Mouse (Mus musculus) adipocyte (in vitro differentiated cells): Measurements from ENCODE around the gene Ccdc102a.

ENCODE experiments used
- DNase-seq: peaks from one replicate; pipeline ENCODE4 v3.0.0-alpha.2; 2016; ENCODE audit warnings: low spot score

The Ccdc102a gene

GRCm38 (mm10) chr8:94917851-94918495 lies at the start of gene Ccdc102a:
Gene Ccdc102a, minus strand, starts transcription at chr8:94918098.
- peak; percentile 46 for DNase-seq

- DNase-seq: no peak
Measured at GRCm38 (mm10) chr8:94967554-94967953, 49.7 kb upstream of the Ccdc102a start.

DNA sequence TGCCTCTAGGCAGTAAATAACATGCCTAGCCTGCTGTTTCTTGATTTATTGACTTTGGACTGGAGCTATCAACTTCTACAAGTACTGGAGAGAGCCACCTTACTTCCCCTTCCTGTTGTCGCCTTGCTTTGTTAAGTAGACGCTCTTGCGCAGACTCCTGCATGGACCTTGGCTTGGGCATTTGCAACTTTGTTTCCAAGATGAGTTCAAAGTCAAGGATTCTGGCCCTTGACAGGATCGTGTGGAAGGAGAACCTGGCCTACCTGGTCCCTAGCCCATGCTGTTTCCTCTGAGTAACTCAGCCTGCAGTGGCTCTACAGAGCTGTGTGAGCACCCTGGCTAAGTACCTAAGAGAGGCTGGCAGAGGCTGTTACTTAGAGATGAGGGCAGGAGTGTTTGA lies 49.2 kb upstream of the Ccdc102a start:
- no peak for DNase-seq

- DNase-seq: peak; percentile 18
Measured at GRCm38 (mm10) chr8:94966578-94966977, 48.7 kb upstream of the Ccdc102a start.

DNA sequence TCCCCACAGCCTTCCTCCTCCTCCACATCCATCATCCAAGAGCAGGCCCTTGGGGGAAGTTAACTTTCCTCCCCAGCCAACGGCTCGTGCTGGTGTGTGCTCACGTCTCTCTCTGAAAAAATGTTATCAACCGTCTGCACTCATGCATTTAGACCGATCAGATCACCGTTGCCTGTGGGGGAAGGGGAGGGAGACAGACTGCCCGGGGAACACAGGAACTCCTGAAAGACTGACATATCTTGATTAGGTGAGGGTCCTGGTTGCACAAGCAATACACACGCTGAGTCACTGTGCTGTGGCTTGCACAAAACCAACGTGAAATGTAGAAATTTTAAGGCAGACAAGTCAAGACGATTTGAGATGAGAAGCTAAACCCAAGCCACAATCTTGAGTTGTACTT lies 46.9 kb upstream of the Ccdc102a start:
- no peak for DNase-seq

- no peak for DNase-seq
Measured at GRCm38 (mm10) chr8:94962201-94962600, 44.3 kb upstream of the Ccdc102a start.

DNA sequence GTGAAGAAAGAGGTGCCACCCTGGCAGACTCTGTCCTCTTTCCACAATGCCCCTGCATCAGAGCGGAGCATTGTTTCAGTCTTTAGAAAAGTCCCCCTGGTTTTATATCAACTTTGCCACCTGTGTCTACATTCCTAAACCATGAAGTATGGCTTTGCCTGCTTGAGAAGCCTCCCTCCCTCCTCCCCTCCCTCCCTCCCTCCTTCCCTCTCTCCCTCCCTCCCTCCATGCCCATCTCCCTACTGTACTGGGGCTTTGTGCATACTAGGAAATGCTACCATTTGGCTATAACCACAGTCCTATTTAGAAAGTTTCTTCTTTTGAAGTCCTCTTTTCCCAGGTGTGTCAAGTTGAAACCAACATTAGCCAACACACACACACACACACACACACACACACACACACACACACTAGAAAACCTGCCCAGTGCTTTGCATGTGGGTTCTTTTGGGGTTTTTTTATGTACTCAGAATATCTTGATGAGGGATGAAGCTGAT lies 38.2 kb upstream of the Ccdc102a start:
- DNase-seq: no peak

DNA sequence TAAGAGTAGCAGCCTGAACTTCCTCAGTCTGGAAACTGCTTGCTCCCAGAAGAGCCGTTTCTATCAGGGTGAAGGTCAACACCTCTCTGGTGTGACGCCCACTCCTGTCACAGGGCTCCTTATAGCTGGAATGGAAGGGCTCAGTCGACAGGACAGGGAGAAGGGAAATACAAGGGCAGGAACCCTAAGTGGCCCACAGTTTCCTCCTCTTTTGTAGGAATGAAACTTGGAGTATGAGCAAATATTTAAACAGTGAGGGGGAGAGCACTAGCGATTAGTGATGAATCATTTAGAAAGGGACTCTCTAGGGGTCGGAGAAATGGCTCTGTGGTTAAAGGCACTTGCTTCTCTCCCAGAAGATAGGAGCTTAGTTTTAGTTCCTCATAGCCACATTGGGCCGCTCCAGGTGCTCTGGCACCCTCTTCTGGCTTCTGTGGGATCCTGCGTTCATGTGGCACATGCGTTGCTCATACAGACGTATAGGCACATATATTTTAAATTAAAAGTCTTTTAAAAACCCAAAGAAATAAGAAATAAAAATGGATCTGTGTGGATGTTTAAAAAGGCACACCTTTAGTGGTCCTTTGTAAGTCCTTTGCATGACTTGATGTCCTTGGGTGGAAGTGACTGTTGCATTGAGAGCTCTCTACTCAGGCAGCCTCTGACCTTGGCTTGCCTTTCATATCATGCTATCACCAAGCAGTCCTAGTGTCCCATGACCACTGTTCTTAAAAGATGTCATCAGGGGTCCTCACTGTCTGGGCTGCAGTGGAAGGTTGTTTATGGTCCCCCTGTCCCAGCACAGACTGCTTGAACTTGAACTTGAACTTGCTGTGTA lies 37.2 kb upstream of the Ccdc102a start:
- no peak for DNase-seq

DNA sequence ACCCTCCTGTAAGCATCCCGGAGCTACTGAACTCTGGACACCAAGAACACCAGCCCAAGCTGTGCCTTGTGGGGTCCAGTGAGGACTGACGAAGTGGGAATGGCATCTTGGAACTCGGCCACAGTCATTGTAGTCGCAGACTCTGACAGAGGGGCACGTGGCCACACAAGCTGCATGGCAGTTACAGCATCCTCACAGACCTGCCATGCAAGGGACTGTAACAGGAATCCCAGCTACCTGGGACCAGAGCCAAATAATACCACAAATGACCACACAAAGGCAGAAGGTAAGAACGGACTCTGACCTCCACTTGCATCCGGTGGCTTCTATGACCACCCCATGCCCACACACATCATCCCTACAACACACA lies 36.5 kb upstream of the Ccdc102a start:
- DNase-seq: no peak

DNA sequence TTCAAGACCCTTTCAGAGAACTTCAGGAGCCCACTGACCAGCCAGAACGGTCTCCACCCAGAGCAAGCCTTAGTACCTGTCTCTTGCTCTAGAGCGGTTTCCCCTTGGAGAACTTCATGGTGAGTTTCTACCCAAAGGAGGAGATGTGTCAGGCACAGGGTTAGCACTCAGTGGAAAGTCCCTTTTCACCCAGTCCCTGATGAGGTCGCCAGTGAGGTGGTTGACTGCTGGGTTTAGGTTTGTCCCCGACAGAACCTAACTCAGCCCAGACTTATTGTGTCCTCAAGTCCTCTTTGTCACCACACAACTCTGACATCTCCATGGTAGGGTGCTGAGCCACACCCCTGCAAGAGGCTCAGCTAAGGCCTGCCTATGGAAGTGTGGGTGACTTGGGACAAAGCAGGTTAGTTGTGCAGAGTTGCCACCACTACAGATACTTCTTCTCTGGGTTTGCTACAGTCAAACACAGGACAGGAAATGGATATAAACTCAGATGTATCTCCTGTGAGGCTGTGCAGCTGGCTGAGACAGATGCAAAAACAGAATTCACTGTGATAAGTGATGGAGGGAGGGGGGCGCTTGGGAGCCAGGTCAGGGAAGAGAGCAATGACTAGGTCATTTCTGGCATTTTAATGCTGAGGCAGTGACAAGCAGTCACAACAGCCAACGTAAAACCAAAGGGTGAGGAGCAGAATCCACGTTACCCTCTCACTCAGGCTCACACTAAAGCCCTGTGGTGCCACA lies 35.9 kb upstream of the Ccdc102a start:
- no peak for DNase-seq

DNA sequence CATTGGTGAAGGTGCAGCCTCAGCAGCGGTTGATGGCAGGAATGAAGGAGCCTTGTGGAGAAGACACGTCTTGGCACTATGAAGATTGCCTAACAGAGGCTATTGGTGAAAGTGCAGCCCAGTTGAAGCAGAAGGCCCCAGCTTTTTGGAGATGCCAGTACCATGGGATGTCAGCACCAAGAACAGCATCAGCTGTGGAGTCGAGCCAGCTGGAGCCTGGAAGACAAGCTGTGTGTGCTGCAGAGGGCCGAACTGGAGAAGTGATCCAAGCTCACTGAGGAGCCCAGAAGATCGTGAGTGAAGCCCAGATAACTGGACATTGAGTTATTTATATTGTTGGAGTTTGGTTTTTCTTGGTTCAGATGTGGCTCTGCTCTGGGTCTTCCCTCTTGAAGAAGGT lies 34.2 kb upstream of the Ccdc102a start:
- DNase-seq: peak; percentile 71

DNA sequence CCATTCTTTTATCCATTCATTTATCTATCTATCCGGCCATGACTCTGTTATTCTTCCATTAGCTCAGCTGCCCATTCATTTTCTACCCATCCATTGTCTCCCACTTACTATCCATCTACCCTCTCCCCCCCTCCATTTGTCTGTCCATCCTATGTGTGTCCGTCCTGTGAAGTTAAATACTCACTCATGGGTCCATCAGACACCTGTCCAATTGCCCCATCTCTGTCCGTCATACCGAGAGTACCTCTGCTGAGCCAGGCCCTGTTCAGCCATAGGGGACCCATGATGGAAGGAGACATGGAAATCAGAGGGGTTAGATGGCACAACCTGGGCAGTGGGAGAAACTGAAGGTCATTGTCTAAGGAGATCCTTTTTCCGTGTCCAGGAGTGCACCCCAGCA lies 32.6 kb upstream of the Ccdc102a start:
- DNase-seq: no peak

DNA sequence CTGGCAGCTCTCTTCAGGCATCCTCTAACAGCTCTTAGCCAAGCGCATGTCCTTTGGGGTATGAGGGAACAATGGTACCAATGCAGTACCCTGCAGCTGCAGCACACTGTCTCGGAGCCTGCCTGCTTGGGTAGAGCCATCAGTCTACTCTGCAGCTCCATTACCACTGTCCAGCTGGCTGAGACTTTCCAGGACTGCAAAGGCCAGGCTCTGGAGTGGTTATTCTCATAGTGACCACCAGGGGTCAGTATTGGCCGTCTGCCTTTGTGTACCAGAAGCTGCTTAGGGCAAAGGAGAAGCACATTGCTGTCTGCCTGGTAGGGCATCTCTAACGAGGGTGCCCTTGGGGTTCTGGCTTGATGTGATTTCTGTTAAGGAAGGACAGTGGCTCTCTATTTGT lies 32.1 kb upstream of the Ccdc102a start:
- peak; percentile 87 for DNase-seq

DNA sequence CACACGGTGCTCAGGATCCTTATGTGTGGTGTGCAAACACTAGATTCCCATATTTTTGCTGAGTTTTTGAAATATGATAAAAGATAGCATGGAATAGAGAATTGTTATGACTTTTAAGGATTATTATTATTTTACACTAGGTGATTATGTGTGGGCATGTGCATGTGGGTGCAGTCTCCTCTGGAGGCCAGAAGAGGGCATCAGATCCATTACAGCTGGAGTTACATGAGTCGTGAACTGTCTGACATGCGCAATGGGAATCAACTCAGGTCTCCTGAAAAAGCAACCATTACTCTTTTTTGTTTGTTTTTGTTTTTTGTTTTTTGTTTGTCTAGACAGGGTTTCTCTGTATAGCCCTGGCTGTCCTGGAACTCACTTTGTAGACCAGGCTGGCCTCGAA lies 31.1 kb upstream of the Ccdc102a start:
- no peak for DNase-seq

DNA sequence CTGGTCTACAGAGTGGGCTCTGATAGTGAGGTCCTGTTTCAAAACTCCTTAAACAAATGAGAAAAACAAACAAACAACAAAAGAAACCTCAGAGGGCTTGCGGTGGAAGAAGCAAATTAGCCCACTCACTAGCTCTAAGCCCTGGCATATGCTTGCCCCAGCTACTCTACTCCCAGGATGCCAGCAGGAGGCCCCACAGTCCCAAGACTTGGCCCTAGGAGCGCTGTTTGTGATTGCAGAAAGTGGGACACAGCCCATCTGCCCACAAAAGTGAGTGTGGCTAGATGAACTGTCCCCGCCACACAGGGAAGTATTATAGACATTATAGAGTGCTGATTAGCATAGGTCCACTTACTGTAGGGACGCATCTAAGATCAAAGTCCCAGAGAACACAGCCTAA lies 30.5 kb upstream of the Ccdc102a start:
- no peak for DNase-seq

- no peak for DNase-seq
Measured at GRCm38 (mm10) chr8:94945185-94945584, 27.3 kb upstream of the Ccdc102a start.

GRCm38 (mm10) chr8:94942566-94942965 lies 24.7 kb upstream of the Ccdc102a start:
- DNase-seq: peak; percentile 39

GRCm38 (mm10) chr8:94935172-94935571 lies 17.3 kb upstream of the Ccdc102a start:
- DNase-seq: no peak

GRCm38 (mm10) chr8:94933918-94934317 lies 16.0 kb upstream of the Ccdc102a start:
- DNase-seq: no peak

DNA sequence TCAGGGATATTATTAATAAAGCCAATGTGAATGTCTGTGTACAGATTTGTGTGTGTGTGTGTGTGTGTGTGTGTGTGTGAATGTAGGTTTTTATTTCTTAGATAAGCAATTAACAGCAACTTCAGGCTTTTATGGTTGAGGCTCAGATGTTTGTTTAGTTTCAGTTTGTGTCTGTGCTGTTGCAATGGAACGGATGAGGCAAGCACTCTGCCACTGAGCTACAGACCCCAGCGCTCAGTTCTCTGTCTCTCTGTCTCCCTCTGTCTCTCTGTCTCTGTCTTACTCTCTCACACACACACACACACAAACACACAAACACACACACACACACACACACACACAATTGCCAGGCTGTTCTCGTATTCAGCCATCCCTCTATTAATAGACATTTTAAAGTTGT lies 10.3 kb upstream of the Ccdc102a start:
- DNase-seq: no peak

- no peak for DNase-seq
Measured at GRCm38 (mm10) chr8:94923405-94923804, 5.5 kb upstream of the Ccdc102a start, which contains the start of gene Adgrg5. Gene Adgrg5, plus strand, starts transcription at chr8:94923694.

GRCm38 (mm10) chr8:94922602-94923001 lies 4.7 kb upstream of the Ccdc102a start:
- no peak for DNase-seq

- DNase-seq: no peak
Measured at GRCm38 (mm10) chr8:94922176-94922575, 4.3 kb upstream of the Ccdc102a start.
